Mouse (Mus musculus) thymus, postnatal 25 days (tissue): Measurements from ENCODE around the gene Nr2f2.

Experiments used
- DNase-seq: peaks from one replicate; pipeline ENCODE4 v3.0.0; 2022

Gene Nr2f2

GRCm38 (mm10) chr7:70364798-70365197 lies 1.7 kb downstream of the Nr2f2 start:
- no peak for DNase-seq

GRCm38 (mm10) chr7:70363351-70363750 lies 3.2 kb downstream of the Nr2f2 start:
- no peak for DNase-seq

DNA sequence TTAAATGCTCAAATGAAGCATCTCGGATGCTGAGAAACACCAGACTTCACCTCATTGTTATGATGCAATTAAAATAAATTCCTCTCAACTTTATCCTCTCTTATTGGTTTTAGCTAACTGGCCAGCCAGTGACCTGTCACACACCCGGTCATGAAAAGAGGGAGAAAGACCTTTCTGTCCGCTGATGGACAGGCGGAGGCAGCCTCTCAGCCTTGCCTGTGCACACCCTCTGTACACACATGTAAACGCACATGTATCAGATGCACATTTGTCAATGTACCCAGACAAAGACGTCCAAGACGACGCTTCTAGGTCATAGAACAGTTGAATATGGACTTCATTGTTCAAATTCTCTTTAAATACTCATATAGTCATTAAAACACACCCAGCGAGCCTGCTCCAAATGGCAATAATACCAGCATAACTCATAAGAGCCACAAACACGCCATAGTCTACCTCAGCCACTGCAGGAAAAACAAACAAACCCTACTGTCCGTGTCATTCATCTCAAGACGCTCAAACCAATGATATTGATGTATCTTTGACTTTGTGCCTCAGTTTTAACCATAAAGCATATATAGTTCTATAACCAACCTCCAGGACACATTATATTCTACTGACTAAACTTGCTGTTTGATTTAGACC lies 3.9 kb downstream of the Nr2f2 start:
- no peak for DNase-seq

- DNase-seq = no peak
Observed at GRCm38 (mm10) chr7:70361383-70362364, 4.9 kb downstream of the Nr2f2 start.

- DNase-seq = no peak
Observed at GRCm38 (mm10) chr7:70360611-70361382, 5.7 kb downstream of the Nr2f2 start.

- no peak for DNase-seq
Observed at GRCm38 (mm10) chr7:70359791-70360581, 6.5 kb downstream of the Nr2f2 start.

DNA sequence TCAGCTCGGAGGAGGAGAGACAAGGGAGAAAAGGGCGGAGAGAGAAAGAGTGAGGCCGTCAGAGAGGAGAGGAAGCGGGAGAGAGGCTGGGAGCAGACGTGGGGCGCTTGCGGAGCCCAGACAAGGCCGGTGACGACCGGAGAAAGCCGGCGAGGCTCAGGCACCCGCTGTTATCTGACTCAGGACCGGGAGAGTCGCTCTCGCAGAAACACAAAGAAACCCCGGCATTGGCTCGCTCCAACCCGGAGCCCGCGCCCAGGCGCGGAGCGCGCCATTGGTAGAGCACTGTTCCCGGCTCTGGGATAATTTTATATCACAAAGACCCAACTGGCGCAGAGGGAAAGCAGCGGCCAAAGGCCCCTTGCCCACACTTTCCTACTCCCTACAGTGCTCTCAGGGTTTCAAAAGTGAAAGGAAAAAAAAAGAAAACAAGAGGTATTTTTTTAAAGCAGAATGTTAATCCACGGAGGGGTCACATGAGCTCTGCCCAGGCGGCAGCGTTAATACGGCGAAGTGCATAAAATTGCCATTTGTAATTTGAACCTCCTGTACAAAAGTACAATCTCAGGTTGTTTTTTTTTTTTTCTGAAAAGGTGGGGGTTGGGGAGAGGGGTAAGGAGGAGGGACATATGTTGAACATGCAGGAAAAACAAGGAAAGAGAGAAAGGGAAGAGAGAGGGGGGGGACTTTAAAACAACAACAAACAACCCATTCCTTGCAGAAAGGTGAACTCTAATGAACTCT lies 7.5 kb downstream of the Nr2f2 start:
- no peak for DNase-seq

DNA sequence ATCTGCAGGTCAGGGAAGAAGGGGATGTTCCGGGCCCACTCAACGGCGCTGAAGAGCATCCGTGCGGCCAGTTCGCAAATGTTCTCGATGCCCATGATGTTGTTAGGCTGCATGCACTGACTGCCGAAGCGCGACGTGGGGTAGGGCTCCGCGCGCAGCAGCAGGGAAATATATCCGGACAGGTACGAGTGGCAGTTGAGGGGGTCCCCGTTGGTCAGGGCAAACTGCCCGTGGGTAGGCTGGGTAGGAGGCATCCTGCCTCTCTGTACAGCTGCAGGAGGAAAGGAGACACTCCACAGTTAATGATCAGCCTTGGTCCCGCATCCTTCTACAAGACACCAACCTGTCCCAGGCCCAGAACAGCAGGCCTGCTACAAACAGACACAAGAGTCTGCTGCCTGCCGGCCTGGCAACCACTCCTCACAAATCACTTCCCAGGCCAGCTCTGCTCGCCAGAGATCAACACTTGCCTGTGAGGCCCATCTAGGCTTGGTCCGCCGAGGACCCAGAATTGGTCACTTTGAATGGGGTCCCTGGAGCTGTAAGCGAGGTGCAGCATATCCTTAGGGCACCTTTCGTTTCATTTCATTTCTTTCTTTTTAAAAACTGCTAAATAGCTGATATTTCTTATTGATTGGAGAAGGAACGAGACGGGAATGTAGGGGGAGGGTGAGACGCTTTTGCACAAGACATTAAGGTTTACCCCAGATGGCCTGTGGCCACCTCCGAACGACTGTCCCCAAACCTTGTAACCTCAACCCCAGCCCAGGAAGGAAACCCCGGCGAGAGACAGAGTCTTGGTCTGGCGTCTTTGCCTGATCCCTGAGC lies 8.3 kb downstream of the Nr2f2 start:
- no peak for DNase-seq

DNA sequence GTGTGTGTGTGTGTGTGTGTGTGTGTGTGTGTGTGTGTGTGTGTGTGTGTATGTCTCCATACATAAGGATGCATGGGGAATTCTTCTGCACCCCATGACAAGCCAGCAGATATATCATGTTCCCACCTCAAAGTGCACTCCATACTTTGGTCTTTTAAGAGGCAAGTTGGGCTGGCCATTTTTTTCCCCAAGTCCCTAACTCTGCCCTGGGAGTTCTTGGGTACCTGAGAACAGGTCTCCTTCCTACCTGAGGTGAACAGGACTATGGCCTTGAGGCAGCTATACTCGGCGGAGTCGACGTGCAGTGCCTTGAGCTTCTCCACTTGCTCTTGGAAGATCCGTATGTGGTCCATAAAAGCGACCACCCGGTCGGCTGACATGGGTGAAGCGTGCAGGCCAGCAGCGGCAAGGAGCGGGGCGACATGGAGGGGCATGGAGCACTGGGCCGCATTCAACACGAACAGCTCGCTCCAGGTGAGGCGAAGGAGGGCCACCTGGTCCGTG lies 9.0 kb downstream of the Nr2f2 start:
- no peak for DNase-seq

GRCm38 (mm10) chr7:70356691-70357515 lies 9.6 kb downstream of the Nr2f2 start:
- DNase-seq = no peak

DNA sequence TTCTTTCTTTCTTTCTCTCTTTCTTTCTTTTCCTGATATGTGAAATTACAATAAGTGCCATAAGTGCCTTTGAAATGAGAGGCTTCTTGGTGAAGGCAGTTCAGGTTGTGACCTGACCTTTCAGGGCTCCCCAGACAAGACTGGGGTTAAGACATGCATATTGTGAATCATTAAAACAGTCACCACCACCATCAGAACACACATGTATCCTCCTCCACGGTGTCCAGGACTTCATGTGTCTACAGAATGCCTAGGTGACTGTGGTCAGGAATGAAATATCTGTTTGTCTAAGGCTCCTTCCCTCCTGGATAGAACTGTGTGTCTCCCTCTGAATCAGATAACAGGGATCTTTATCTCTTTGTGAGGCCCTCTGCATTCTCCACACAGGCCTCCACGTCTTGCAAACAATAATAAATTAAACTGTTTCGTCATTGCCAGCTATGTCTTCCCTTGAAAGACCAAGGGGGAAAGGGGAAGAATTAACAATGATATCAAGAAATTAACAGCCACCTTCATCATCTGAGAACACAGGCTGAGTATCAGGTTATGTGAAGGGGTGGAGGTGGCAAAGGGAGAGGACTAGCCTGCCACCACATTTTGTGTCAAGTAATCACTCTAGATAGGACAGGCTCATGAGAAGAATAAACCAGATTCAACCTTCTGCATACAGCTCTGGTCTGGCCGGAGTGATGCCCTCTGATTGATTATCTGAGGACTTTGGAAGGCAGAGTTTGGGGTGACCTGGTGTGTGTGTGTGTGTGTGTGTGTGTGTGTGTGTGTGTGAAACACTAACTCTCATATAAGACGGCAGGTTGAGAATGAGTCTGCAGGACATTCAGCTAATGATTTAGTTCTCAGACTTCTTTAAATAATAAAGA lies 10.6 kb downstream of the Nr2f2 start:
- no peak for DNase-seq

DNA sequence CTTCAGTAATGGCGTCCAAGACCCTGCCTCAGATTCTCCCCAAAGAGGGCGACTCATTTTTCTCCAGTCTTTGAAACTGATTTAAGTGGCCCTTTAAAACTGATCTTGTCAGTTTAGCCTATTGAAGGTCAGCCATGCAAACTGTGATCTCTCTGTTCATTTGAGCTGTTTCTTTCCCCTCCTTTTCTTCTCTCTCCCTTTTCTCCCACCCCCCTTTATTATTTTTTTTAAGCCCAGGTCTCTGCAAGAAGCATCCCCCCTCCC lies 11.2 kb downstream of the Nr2f2 start:
- DNase-seq = no peak

DNA sequence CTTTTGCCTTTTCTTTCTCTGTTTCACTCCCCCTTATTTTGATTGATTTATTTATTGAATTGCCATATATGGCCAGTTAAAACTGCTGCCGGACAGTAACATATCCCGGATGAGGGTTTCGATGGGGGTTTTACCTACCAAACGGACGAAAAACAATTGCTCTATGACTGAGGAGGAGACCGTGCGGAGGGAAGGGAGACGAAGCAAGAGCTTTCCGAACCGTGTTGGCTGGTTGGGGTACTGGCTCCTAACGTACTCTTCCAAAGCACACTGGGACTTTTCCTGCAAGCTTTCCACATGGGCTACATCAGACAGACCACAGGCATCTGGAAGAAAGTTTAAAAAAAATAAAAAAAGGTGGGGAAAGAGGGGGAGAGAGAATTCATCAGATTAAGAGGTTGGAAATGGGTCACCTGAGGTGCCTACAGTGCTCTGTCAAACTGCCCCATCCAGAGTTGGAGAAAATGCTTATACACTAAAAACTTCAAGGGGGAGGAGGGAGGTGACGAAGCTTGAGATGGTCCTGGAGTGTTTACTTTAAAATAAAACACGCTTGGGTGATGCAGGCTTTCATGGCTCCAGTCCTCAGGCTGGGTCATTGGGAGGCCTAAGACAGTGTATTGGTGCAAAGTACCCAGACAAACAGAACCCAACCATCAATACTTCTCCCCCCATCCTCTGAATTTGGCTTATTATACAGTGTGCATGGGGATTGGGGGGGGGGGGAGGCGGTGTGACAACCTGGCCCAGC lies 11.8 kb downstream of the Nr2f2 start:
- no peak for DNase-seq

DNA sequence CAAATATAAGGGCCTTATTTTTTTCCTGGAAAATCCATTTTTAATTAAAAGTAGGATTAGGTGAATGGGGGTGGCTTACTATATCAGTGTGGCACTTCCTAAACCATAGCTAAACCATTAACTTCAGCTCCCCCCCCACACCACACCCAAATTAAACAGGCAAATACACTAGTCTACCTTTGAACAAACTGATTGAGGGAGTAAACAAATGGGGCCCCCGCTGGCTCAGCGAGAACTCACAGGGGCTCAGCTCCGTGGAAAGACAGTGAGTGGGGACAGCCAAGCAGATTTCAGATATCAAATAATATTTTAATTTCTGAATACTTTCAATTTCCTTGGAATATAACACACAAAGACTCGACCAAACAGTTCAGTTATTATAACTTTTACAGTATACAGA lies 13.4 kb downstream of the Nr2f2 start:
- DNase-seq = no peak

GRCm38 (mm10) chr7:70352617-70353016 lies 13.9 kb downstream of the Nr2f2 start:
- DNase-seq = no peak

GRCm38 (mm10) chr7:70351981-70352560 lies 14.5 kb downstream of the Nr2f2 start:
- DNase-seq = no peak

GRCm38 (mm10) chr7:70350781-70351551 lies 15.6 kb downstream of the Nr2f2 start:
- no peak for DNase-seq
